Mouse (Mus musculus) brain, embryonic 14.5 days (tissue): ENCODE results near the gene Gpr62.

Experiments
- CTCF ChIP-seq: fragments of 200-500 bp; IDR thresholded peaks from 2 replicates; pipeline ENCODE4 v1.5.1; 2012; ENCODE audit warnings: inconsistent platforms, mild to moderate bottlenecking, moderate library complexity, borderline replicate concordance; ENCODE audit not compliant: insufficient read depth, insufficient read length; ENCODE audit errors: extremely low read depth
- POLR2A ChIP-seq: fragments of 200-500 bp; IDR thresholded peaks from 2 replicates; pipeline ENCODE4 v1.6.1; 2012; ENCODE audit warnings: mild to moderate bottlenecking, inconsistent platforms, borderline replicate concordance; ENCODE audit not compliant: poor library complexity, insufficient read depth, insufficient read length, severe bottlenecking; ENCODE audit errors: extremely low read depth

- TF ChIP-seq POLR2A (no peak), CTCF (no peak)
These were observed 20.9 kb downstream of the Gpr62 start for GRCm38 (mm10) chr9:106444836-106445235.
